10 mouse cellular contexts compared by ENCODE assay signal in genomic region chr6:119320481-119320880, GRCm38 (mm10). TPM values are rescaled to one million over a fixed set of nuclear protein-coding genes. Genes with fewer than 3 reads are reported as not detected.
A peak's percentile ranks its signal among the peaks of the same experiment; 100 is the strongest.
DNase-seq lines count a peak whose midpoint lies in the region; ATAC-seq and TF ChIP-seq lines count a peak whose summit lies in the region.
"Had no signal": no experiment of that assay in that cellular context is flagged by ENCODE, and none has a peak within 500 bp of the region (broad histone marks: within the 10 kb centered on the region; RNA-seq: fewer than 3 reads in every experiment).

No protein-coding gene starts in this region.

- whole genome bisulfite sequencing in liver, postnatal 0 days (ENCODE audit: insufficient replicate concordance): 42% methylated on average over 16 of the region's 16 CpGs
- WGBS in liver, embryonic 11.5 days: 38% methylated on average over 16 of the region's 16 CpGs
- WGBS in stomach, embryonic 14.5 days: 24% methylated on average over 16 of the region's 16 CpGs

- H3K9ac ChIP-seq in liver, postnatal 0 days (replicated peaks): no peak overlapping the region
- no peak overlapping the region for H3K9ac ChIP-seq in liver, embryonic 11.5 days (ENCODE audit: low read depth, low read length)
- no peak overlapping the region for H3K9ac ChIP-seq in stomach, embryonic 14.5 days (replicated peaks; ENCODE audit: low read depth, low read length)

- H3K27ac ChIP-seq in liver, postnatal 0 days (ENCODE audit: low read depth): no peak overlapping the region
- H3K27ac ChIP-seq in liver, embryonic 11.5 days (ENCODE audit: low read depth, low read length): no peak overlapping the region
- H3K27ac ChIP-seq in stomach, embryonic 14.5 days (ENCODE audit: low read length): no peak overlapping the region
- H3K27ac ChIP-seq: macrophage had no signal

- peak; percentile 33 for DNase-seq in liver, postnatal 0 days
- DNase-seq in liver, embryonic 11.5 days (ENCODE audit: low spot score): no peak
- DNase-seq in adrenal gland, postnatal 25 days: peak; percentile 42
- peak; percentile 37 to 65 for DNase-seq in kidney, postnatal 36 days
- no peak for DNase-seq in left cerebral cortex, adult 18-20 months (ENCODE audit: low spot score in 2 of 2)
- DNase-seq: right cerebral cortex, adult 18-20 months had no signal

- H3K9me3 ChIP-seq in liver, postnatal 0 days (ENCODE audit: low read length): 0 out of 2 replicates have a peak, but pooled peaks cover 2% of the 10 kb centered on the region
- no peaks in the 10 kb centered on the region for H3K9me3 ChIP-seq in liver, embryonic 11.5 days (ENCODE audit: control insufficient read depth, low read length)
- H3K9me3 ChIP-seq in stomach, embryonic 14.5 days (ENCODE audit: control insufficient read depth, low read depth, low read length): no peaks in the 10 kb centered on the region

- H3K4me2 ChIP-seq in liver, postnatal 0 days (ENCODE audit: low read depth, low read length): no peak overlapping the region
- no peak overlapping the region for H3K4me2 ChIP-seq in liver, embryonic 11.5 days
- no peak overlapping the region for H3K4me2 ChIP-seq in stomach, embryonic 14.5 days (replicated peaks; ENCODE audit: low read depth, low read length)

- no peak for TF ChIP-seq EP300 in liver, postnatal 0 days (IDR thresholded peaks at IDR 0.05; ENCODE audit: low read depth)

- no peak overlapping the region for H3K4me3 ChIP-seq in liver, postnatal 0 days (ENCODE audit: low read depth, low read length)
- no peak overlapping the region for H3K4me3 ChIP-seq in liver, embryonic 11.5 days (ENCODE audit: low read depth, low read length)
- H3K4me3 ChIP-seq in stomach, embryonic 14.5 days (ENCODE audit: low read depth, low read length): no peak overlapping the region

- no peaks in the 10 kb centered on the region for H3K4me1 ChIP-seq in liver, postnatal 0 days (ENCODE audit: insufficient read depth)
- H3K4me1 ChIP-seq in liver, embryonic 11.5 days (replicated peaks; ENCODE audit: control insufficient read depth, insufficient read depth, low read length): no peaks in the 10 kb centered on the region
- no peaks in the 10 kb centered on the region for H3K4me1 ChIP-seq in stomach, embryonic 14.5 days (ENCODE audit: control insufficient read depth, insufficient read depth, low read length)

- no peak for TF ChIP-seq CTCF in liver, postnatal 0 days (IDR thresholded peaks at IDR 0.05; ENCODE audit: low read depth)

- H3K36me3 ChIP-seq in liver, postnatal 0 days (replicated peaks; ENCODE audit: insufficient read depth, low read length): no peaks in the 10 kb centered on the region
- no peaks in the 10 kb centered on the region for H3K36me3 ChIP-seq in liver, embryonic 11.5 days (ENCODE audit: control insufficient read depth, insufficient read depth, low read length)
- H3K36me3 ChIP-seq in stomach, embryonic 14.5 days (ENCODE audit: control insufficient read depth, insufficient read depth, low read length): no peaks in the 10 kb centered on the region

- 0 out of 2 replicates have a peak, but pooled peaks cover 3% of the 10 kb centered on the region for H3K27me3 ChIP-seq in liver, postnatal 0 days (ENCODE audit: insufficient read depth, low read length)
- H3K27me3 ChIP-seq in liver, embryonic 11.5 days (replicated peaks; ENCODE audit: control insufficient read depth, insufficient read depth, low read length): peaks cover 12% of the 10 kb centered on the region
- no peaks in the 10 kb centered on the region for H3K27me3 ChIP-seq in stomach, embryonic 14.5 days (ENCODE audit: control insufficient read depth, insufficient read depth, low read length)

- ATAC-seq in liver, postnatal 0 days: no peak
- no peak for ATAC-seq in liver, embryonic 11.5 days (replicated peaks; ENCODE audit: low FRiP score)
- ATAC-seq in stomach, embryonic 14.5 days (ENCODE audit: insufficient number of reproducible peaks, insufficient read depth, low FRiP score, low read depth): peak; percentile 28; the same call in 1 of the 2 replicates
- no peak for ATAC-seq in megakaryocyte, adult 5-6 weeks (ENCODE audit: poor library complexity, severe bottlenecking)
- ATAC-seq: activated CD4-positive, CD25-positive, alpha-beta regulatory T cell, adult 4 months had no signal

RNA-seq across cellular contexts. Expression of gene Lrtm2, which starts 10.1 kb away (rescaled TPM):
- not detected in 2 replicates for polyA plus RNA-seq in liver, postnatal 0 days (2015; fragmentation: Nextera tagmentation; extraction: Ambion mirVana)
- polyA plus RNA-seq in liver, embryonic 11.5 days (2014; fragmentation: Nextera tagmentation; extraction: Ambion mirVana): not detected in 2 replicates
- total RNA-seq in adrenal gland, postnatal 25 days (2021): not detected in 2 replicates
- polyA plus RNA-seq in stomach, embryonic 14.5 days (2014; fragmentation: Nextera tagmentation; extraction: Ambion mirVana): 0.23 and 0.38 TPM in 2 replicates
- total RNA-seq in megakaryocyte, adult 5-6 weeks (2015): 0.23 TPM in 1 of 2 replicates, not detected in the other
- total RNA-seq in megakaryocyte, adult 5-6 weeks (2017): not detected in 2 replicates
- 10 to 100 TPM; 68.4 to 71.3 TPM for total RNA-seq in left cerebral cortex, adult 18-20 months (2021)
- polyA plus RNA-seq: activated CD4-positive, CD25-positive, alpha-beta regulatory T cell, adult 4 months; macrophage had no signal

Comparison
In these comparisons a context has a peak if more than half of its experiments do, and no peak if none do; other contexts are left out.
1. DNase-seq: peak in liver, postnatal 0 days (single experiment), adrenal gland, postnatal 25 days (single experiment) and kidney, postnatal 36 days (2 of 2); none in liver, embryonic 11.5 days (single experiment) and left cerebral cortex, adult 18-20 months (0 of 2).
2. RNA of gene Lrtm2, which starts 10.1 kb away (total RNA-seq): 68.4 to 71.3 TPM in left cerebral cortex, adult 18-20 months; not detected in adrenal gland, postnatal 25 days and 0.23 TPM in megakaryocyte, adult 5-6 weeks; every median in the first group is over 10 times any median in the second.